Mouse (Mus musculus) liver, embryonic 12.5 days (tissue): ENCODE results near the gene Dok4. TPM values are rescaled to one million over a fixed set of nuclear protein-coding genes. Genes with fewer than 3 reads are reported as not detected.

Experiments
- ATAC-seq: fragments of 200-750 bp; cut with Nextera tagmentation; 2 replicates; pipeline ENCODE4 v1.8.0; 2017; ENCODE audit warnings: moderate number of reproducible peaks, mild to moderate bottlenecking, moderate library complexity
- H3K27ac ChIP-seq: fragments of 300-500 bp; sonication (generic); 2 replicates; pipeline ENCODE4 v1.5.1; 2016; ENCODE audit warnings: mild to moderate bottlenecking
- H3K27me3 ChIP-seq: fragments of 300-500 bp; sonication (generic); replicated peaks from 2 replicates; pipeline ENCODE4 v1.6.1; 2016; ENCODE audit warnings: mild to moderate bottlenecking, moderate library complexity
- H3K36me3 ChIP-seq: fragments of 300-500 bp; sonication (generic); 2 replicates; pipeline ENCODE4 v1.6.1; 2016; ENCODE audit warnings: mild to moderate bottlenecking, moderate library complexity
- H3K4me1 ChIP-seq: fragments of 300-500 bp; sonication (generic); 2 replicates; pipeline ENCODE4 v1.6.1; 2016
- H3K4me2 ChIP-seq: fragments of 300-500 bp; sonication (generic); 2 replicates; pipeline ENCODE4 v1.6.1; 2016; ENCODE audit warnings: mild to moderate bottlenecking, moderate library complexity
- H3K4me3 ChIP-seq: fragments of 300-500 bp; sonication (generic); 2 replicates; pipeline ENCODE4 v1.5.1; 2016; ENCODE audit warnings: mild to moderate bottlenecking, moderate library complexity
- H3K9ac ChIP-seq: fragments of 300-500 bp; sonication (generic); 2 replicates; pipeline ENCODE4 v1.6.1; 2016; ENCODE audit warnings: mild to moderate bottlenecking, moderate library complexity
- H3K9me3 ChIP-seq: fragments of 300-500 bp; sonication (generic); replicated peaks from 2 replicates; pipeline ENCODE4 v1.6.1; 2016; ENCODE audit warnings: mild to moderate bottlenecking, moderate library complexity
- WGBS: fragments of 180-500 bp; shearing (Covaris S2); methylation state at CpG from one replicate; pipeline ENCODE4 v1.1.7; 2016; ENCODE audit not compliant: insufficient replicate concordance; 5-methylcytosine and 5-hydroxymethylcytosine counted together
- polyA plus RNA-seq: library from polyadenylated mRNA; unstranded; fragments of >200 nt; fragmentation: Nextera tagmentation; extraction: Ambion mirVana; gene quantifications from 2 replicates; pipeline ENCODE4 v1.2.1, GENCODE M21; 2016

The Dok4 gene
- polyA plus RNA-seq, 1 experiment from 2014 or later = 14.6 TPM

- Histone ChIP-seq H3K9me3 (no peaks in the 10 kb centered on the region), H3K4me2 (no peak overlapping the region), H3K4me3 (no peak overlapping the region), H3K27me3 (no peaks in the 10 kb centered on the region), H3K27ac (no peak overlapping the region), H3K4me1 (peaks cover 12% of the 10 kb centered on the region), H3K36me3 (no peaks in the 10 kb centered on the region), H3K9ac (no peak overlapping the region)
- no peak for ATAC-seq
- 0% methylated on average over 1 of the region's 1 CpGs for WGBS
These were observed 61.6 kb downstream of the Dok4 start for GRCm38 (mm10) chr8:94814556-94814955.

Other genes starting within 250 kb of the Dok4 start
- 42.3 and 44.9 TPM in 2 replicates for gene Arl2bp, start 209.7 kb downstream of the Dok4 start, polyA plus RNA-seq
- gene Pllp, start 180.1 kb downstream of the Dok4 start, polyA plus RNA-seq = 1.4 TPM in 2 replicates
- 0.07 and 0.23 TPM in 2 replicates for gene Ccl22, start 130.7 kb downstream of the Dok4 start, polyA plus RNA-seq
- 0.45 and 0.49 TPM in 2 replicates for gene Cx3cl1, start 104.3 kb downstream of the Dok4 start, polyA plus RNA-seq
- 0.36 TPM in 1 of 2 replicates, not detected in the other for gene Ccl17, start 65.9 kb downstream of the Dok4 start, polyA plus RNA-seq
- 55.1 and 57.2 TPM in 2 replicates for gene Coq9, start 38.0 kb downstream of the Dok4 start, polyA plus RNA-seq
- gene Ciapin1, start 38.0 kb downstream of the Dok4 start, polyA plus RNA-seq = 80.9 and 83.4 TPM in 2 replicates
- gene Polr2c, start 18.9 kb downstream of the Dok4 start, polyA plus RNA-seq = 107 and 112 TPM in 2 replicates
- gene Ccdc102a, start 41.8 kb upstream of the Dok4 start, polyA plus RNA-seq = 9.1 and 10.0 TPM in 2 replicates
- gene Adgrg5, start 47.4 kb upstream of the Dok4 start, polyA plus RNA-seq = 0.90 and 0.91 TPM in 2 replicates
- 78.5 and 80.9 TPM in 2 replicates for gene Adgrg1, start 98.4 kb upstream of the Dok4 start, polyA plus RNA-seq
- 7.9 and 8.7 TPM in 2 replicates for gene Adgrg3, start 141.4 kb upstream of the Dok4 start, polyA plus RNA-seq
- 0.14 and 0.37 TPM in 2 replicates for gene Drc7, start 178.8 kb upstream of the Dok4 start, polyA plus RNA-seq
- 17.8 and 18.5 TPM in 2 replicates for gene Katnb1, start 204.9 kb upstream of the Dok4 start, polyA plus RNA-seq